Mouse (Mus musculus) left cerebral cortex, adult 2 months (tissue): ENCODE results near the gene Aadacl4. TPM values are rescaled to one million over a fixed set of nuclear protein-coding genes. Genes with fewer than 3 reads are reported as not detected.
"Not testable (repeated sequence)": the region's sequence is repeated elsewhere in the genome, so short reads cannot be mapped to it uniquely, and the experiment has no call there.

Source experiments
- DNase-seq, 2 experiments: peaks; one replicate each; pipeline ENCODE4 v3.0.0; 2021 to 2022; ENCODE audit warnings: low spot score in 2 of 2, mixed read lengths in 1 of 2; ENCODE audit errors: extremely low spot score in 1 of 2
- H3K27ac ChIP-seq: fragments of 200-600 bp; 2 replicates; pipeline ENCODE4 v1.8.1; 2022
- H3K4me3 ChIP-seq: fragments of 200-600 bp; 2 replicates; pipeline ENCODE4 v1.8.1; 2022
- CTCF ChIP-seq: fragments of 200-600 bp; IDR thresholded peaks from 2 replicates; pipeline ENCODE4 v1.8.1; 2022; ENCODE audit warnings: antibody characterized with exemption, mild to moderate bottlenecking, moderate library complexity
- intact Hi-C: fragments of 180-260 bp; cut with DNase I; formaldehyde crosslinking; loops from one replicate; pipeline ENCODE4 v1.15.1; 2025
- long read RNA-seq, 2 experiments: library from polyadenylated mRNA; stranded (forward); transcript quantifications; one replicate each; pipeline ENCODE4 v2.0.0; 2021; ENCODE audit warnings: borderline mapping rate in 2 of 2
- total RNA-seq, 2 experiments: library from RNA; stranded (reverse); gene quantifications; 2 replicates each; pipeline ENCODE4 v1.2.3; 2021

The Aadacl4 gene
- not detected for total RNA-seq
- long read RNA-seq, experiment 1: 0 reads
- long read RNA-seq, experiment 2: 0 reads

DNA sequence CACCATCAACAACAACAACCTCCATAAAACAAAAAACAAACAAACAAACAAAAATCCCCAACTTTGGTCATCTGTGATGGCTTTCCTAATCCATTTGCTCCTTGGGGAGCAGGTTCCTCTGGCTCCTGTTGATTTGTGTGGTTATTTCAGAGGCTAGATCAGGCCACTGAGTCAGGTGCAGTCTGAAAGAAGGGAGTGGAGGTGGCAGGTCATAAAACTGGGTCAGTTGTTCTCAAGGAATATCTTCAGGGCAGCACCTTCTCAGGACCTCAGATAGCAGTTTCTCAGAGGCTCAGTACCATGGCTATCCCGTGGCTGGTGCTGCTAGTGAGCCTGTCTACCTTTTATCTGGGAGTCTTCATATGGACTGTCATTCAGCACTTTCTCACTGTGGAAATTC is at the start of gene Aadacl4:
Gene Aadacl4, plus strand, starts transcription at position 301 of the 400 bp plus-strand sequence.
- H3K27ac ChIP-seq: no peak within 1 kb of the TSS
- no peak for DNase-seq
- no peak for TF ChIP-seq CTCF
- H3K4me3 ChIP-seq: no peak within 1 kb of the TSS
- intact Hi-C loops: no loop called here

DNA sequence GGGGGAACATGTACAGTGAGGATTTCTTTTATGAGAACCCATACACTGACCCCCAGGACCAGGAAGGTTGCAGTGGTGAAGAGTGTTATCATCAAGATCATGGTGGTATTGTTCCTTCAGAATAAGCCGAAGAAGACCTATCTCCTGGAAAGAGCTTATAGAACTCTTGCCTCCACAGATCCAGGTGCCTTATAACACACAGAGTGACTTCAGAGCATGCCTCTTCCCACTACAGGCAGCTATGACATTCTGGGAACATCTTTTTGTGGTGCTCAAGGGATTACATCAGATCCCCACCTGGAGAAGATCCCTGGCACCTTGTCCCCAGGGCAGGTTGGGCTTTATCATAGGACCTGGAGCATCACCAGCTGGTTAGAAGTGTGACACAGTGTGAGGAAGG is 48.5 kb upstream of the Aadacl4 start, which contains the start of gene Gm13124:
Gene Gm13124, minus strand, starts transcription at position 101 of the 400 bp plus-strand sequence.
- TF ChIP-seq CTCF: no peak
- no peak within 1 kb of the TSS for H3K4me3 ChIP-seq
- intact Hi-C loops: no loop called here
- no peak within 1 kb of the TSS for H3K27ac ChIP-seq
- no peak for DNase-seq

GRCm38 (mm10) chr4:144567752-144568151 is 45.8 kb upstream of the Aadacl4 start:
- no peak for DNase-seq
- H3K4me3 ChIP-seq: no peak overlapping the region
- no peak overlapping the region for H3K27ac ChIP-seq
- TF ChIP-seq CTCF: no peak
- intact Hi-C loops: no loop called here

- H3K4me3 ChIP-seq, DNase-seq, H3K27ac ChIP-seq, intact Hi-C loops: not testable (repeated sequence)
Measured at GRCm38 (mm10) chr4:144586207-144586606, 27.3 kb upstream of the Aadacl4 start.

- Histone ChIP-seq H3K4me3 (no peak overlapping the region), H3K27ac (no peak overlapping the region)
- intact Hi-C loops: no loop called here
- no peak for DNase-seq
- no peak for TF ChIP-seq CTCF
Measured at GRCm38 (mm10) chr4:144592790-144593189, 20.7 kb upstream of the Aadacl4 start.

DNA sequence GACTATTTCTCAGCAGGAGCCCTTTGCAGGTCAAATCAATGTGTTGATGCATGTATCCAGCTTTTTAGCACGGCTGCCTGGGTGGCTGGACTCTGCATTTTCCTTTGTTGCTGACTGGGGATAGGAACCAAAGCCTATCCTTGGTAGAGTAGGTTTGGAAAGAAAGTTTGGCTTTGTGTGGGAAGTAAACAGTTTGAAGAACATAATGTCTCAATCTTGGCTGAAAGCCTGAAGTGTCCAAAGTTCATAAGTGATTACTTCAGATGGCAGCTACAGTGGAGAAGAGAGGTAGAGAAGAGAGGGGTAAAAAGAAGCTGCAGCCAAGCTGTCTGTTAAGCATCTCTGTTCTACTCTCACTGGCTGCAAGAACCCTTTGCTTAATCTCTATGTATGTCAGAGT is 1.1 kb downstream of the Aadacl4 start:
- DNase-seq: no peak
- H3K27ac ChIP-seq: no peak overlapping the region
- no peak overlapping the region for H3K4me3 ChIP-seq
- intact Hi-C loops: no loop called here
- no peak for TF ChIP-seq CTCF

GRCm38 (mm10) chr4:144638263-144638662 is 24.8 kb downstream of the Aadacl4 start:
- no peak overlapping the region for H3K4me3 ChIP-seq
- intact Hi-C loops: no loop called here
- TF ChIP-seq CTCF: no peak
- no peak for DNase-seq
- H3K27ac ChIP-seq: no peak overlapping the region

Other genes with a start within 250 kb of the Aadacl4 start
- not detected for gene Pramef20, start 235.8 kb upstream of the Aadacl4 start, total RNA-seq
- gene Pramef12, start 205.2 kb upstream of the Aadacl4 start, total RNA-seq: not detected
- gene 1700012P22Rik, start 174.9 kb upstream of the Aadacl4 start, total RNA-seq: not detected
- not detected for gene Gm9944, start 160.4 kb upstream of the Aadacl4 start, total RNA-seq
- not detected for gene Aadacl3, start 150.0 kb upstream of the Aadacl4 start, total RNA-seq
- not detected for gene 9430007A20Rik, start 93.9 kb upstream of the Aadacl4 start, total RNA-seq
- gene Gm13124, start 48.6 kb upstream of the Aadacl4 start, total RNA-seq: not detected
- gene Gm436, start 72.7 kb downstream of the Aadacl4 start, total RNA-seq: not detected
- not detected for gene Gm13178, start 107.7 kb downstream of the Aadacl4 start, total RNA-seq
- gene Gm438, start 172.9 kb downstream of the Aadacl4 start, total RNA-seq: not detected